Comparison of ENCODE assay signal across 28 mouse cellular contexts in genomic region chr11:4113970-4114369, GRCm38 (mm10). TPM values are rescaled to one million over a fixed set of nuclear protein-coding genes. Genes with fewer than 3 reads are reported as not detected.
"Had no signal": no experiment of that assay in that cellular context is flagged by ENCODE, and none has a peak within 500 bp of the region (broad histone marks: within the 10 kb centered on the region; RNA-seq: fewer than 3 reads in every experiment).

No protein-coding gene starts in this region.

- DNase-seq: cerebellum, adult 2 months; cerebellum, adult 8-10 months; cerebellum, adult 9-10 months; cerebellum, adult 9-11 months; cerebellum, postnatal 14 days; cerebellum, postnatal 25 days; cerebellum, postnatal 36 days; embryo, embryonic 11 days; forebrain, postnatal 0 days; gastrocnemius, adult 2 months; gastrocnemius, postnatal 10 days; gastrocnemius, postnatal 14 days; gastrocnemius, postnatal 25 days; gastrocnemius, postnatal 36 days; heart, adult 11 months; heart, adult 18-20 months had no signal

- H3K4me3 ChIP-seq: embryonic facial prominence, embryonic 10.5 days; embryonic facial prominence, embryonic 12.5 days; embryonic facial prominence, embryonic 13.5 days; embryonic facial prominence, embryonic 15.5 days; erythroblast, embryonic 14.5 days; forebrain, embryonic 10.5 days; forebrain, embryonic 12.5 days; forebrain, embryonic 13.5 days; forebrain, embryonic 15.5 days; gastrocnemius, adult 2 months had no signal

- H3K9ac ChIP-seq: embryonic facial prominence, embryonic 12.5 days; embryonic facial prominence, embryonic 13.5 days; embryonic facial prominence, embryonic 15.5 days; forebrain, embryonic 12.5 days; forebrain, embryonic 13.5 days; forebrain, embryonic 15.5 days; forebrain, postnatal 0 days had no signal

- H3K27ac ChIP-seq: embryonic facial prominence, embryonic 10.5 days; embryonic facial prominence, embryonic 12.5 days; embryonic facial prominence, embryonic 13.5 days; embryonic facial prominence, embryonic 15.5 days; forebrain, embryonic 10.5 days; forebrain, embryonic 12.5 days; forebrain, embryonic 13.5 days; forebrain, embryonic 15.5 days; gastrocnemius, adult 2 months had no signal

- H3K9me3 ChIP-seq: embryonic facial prominence, embryonic 10.5 days; embryonic facial prominence, embryonic 12.5 days; embryonic facial prominence, embryonic 13.5 days; embryonic facial prominence, embryonic 15.5 days; forebrain, embryonic 10.5 days; forebrain, embryonic 12.5 days; forebrain, embryonic 13.5 days; forebrain, embryonic 15.5 days had no signal

- ATAC-seq: forebrain, embryonic 13.5 days; forebrain, embryonic 14.5 days; forebrain, embryonic 15.5 days; forebrain, embryonic 16.5 days; forebrain, postnatal 0 days had no signal

- H3K36me3 ChIP-seq: embryonic facial prominence, embryonic 10.5 days; embryonic facial prominence, embryonic 12.5 days; forebrain, embryonic 10.5 days; forebrain, embryonic 12.5 days; forebrain, embryonic 15.5 days had no signal

- H3K4me2 ChIP-seq: embryonic facial prominence, embryonic 12.5 days; embryonic facial prominence, embryonic 13.5 days; embryonic facial prominence, embryonic 15.5 days; forebrain, embryonic 12.5 days; forebrain, embryonic 13.5 days; forebrain, embryonic 15.5 days had no signal

- H3K27me3 ChIP-seq: forebrain, embryonic 15.5 days had no signal

RNA-seq across cellular contexts. Expression of gene Sec14l2, which starts 9.2 kb away (rescaled TPM):
- total RNA-seq: granulocyte monocyte progenitor cell, adult 5-6 weeks had no signal
